Mouse (Mus musculus): ENCODE measurements around the gene Mylk.

- TF ChIP-seq CTCF (IDR thresholded peaks at IDR 0.05) (no peak), POLR2A (IDR thresholded peaks at IDR 0.05; ENCODE audit: insufficient read depth, low read depth, low read length) (no peak), EP300 (IDR thresholded peaks at IDR 0.05; ENCODE audit: insufficient read depth, low read depth, low read length) (no peak)
These were observed 301.2 kb downstream of the Mylk start for GRCm38 (mm10) chr16:35046081-35046775.
